Mouse (Mus musculus) kidney, embryonic 16.5 days (tissue): ENCODE measurements around the gene 1110032A03Rik. TPM values are rescaled to one million over a fixed set of nuclear protein-coding genes. Genes with fewer than 3 reads are reported as not detected.

Experiments used
- ATAC-seq: fragments of 200-750 bp; cut with Nextera tagmentation; 2 replicates; pipeline ENCODE4 v1.8.0; 2017; ENCODE audit warnings: moderate TSS enrichment; ENCODE audit not compliant: low FRiP score, low TSS enrichment
- H3K27ac ChIP-seq: fragments of 300-500 bp; sonication (generic); 2 replicates; pipeline ENCODE4 v1.5.1; 2014; ENCODE audit warnings: low read length
- H3K27me3 ChIP-seq: fragments of 300-500 bp; sonication (generic); 2 replicates; pipeline ENCODE4 v1.6.1; 2014; ENCODE audit warnings: low read length, control low read depth, mixed read lengths; ENCODE audit not compliant: insufficient read depth
- H3K36me3 ChIP-seq: fragments of 300-500 bp; sonication (generic); 2 replicates; pipeline ENCODE4 v1.6.1; 2014; ENCODE audit warnings: low read length, control low read depth, mixed read lengths; ENCODE audit not compliant: insufficient read depth
- H3K4me1 ChIP-seq: fragments of 300-500 bp; sonication (generic); 2 replicates; pipeline ENCODE4 v1.6.1; 2014; ENCODE audit warnings: low read length, control low read depth, mixed read lengths; ENCODE audit not compliant: insufficient read depth
- H3K4me2 ChIP-seq: fragments of 300-500 bp; sonication (generic); replicated peaks from 2 replicates; pipeline ENCODE4 v1.6.1; 2014; ENCODE audit warnings: low read depth, low read length
- H3K4me3 ChIP-seq: fragments of 300-500 bp; sonication (generic); 2 replicates; pipeline ENCODE4 v1.5.1; 2014; ENCODE audit warnings: mild to moderate bottlenecking, low read length
- H3K9ac ChIP-seq: fragments of 300-500 bp; sonication (generic); replicated peaks from 2 replicates; pipeline ENCODE4 v1.6.1; 2014; ENCODE audit warnings: low read length
- H3K9me3 ChIP-seq: fragments of 300-500 bp; sonication (generic); 2 replicates; pipeline ENCODE4 v1.6.1; 2016; ENCODE audit warnings: low read length, control low read depth
- WGBS: fragments of 180-500 bp; shearing (Covaris S2); extraction: QIAGEN DNeasy Blood & Tissue Kit; methylation state at CpG from one replicate; pipeline ENCODE4 v1.1.7; 2014; 5-methylcytosine and 5-hydroxymethylcytosine counted together
- polyA plus RNA-seq: library from polyadenylated mRNA; unstranded; fragments of >200 nt; fragmentation: Nextera tagmentation; extraction: Ambion mirVana; gene quantifications from 2 replicates; pipeline ENCODE4 v1.2.1, GENCODE M21; 2015

Gene 1110032A03Rik
- polyA plus RNA-seq, 1 experiment from 2014 or later: 33.1 TPM

DNA sequence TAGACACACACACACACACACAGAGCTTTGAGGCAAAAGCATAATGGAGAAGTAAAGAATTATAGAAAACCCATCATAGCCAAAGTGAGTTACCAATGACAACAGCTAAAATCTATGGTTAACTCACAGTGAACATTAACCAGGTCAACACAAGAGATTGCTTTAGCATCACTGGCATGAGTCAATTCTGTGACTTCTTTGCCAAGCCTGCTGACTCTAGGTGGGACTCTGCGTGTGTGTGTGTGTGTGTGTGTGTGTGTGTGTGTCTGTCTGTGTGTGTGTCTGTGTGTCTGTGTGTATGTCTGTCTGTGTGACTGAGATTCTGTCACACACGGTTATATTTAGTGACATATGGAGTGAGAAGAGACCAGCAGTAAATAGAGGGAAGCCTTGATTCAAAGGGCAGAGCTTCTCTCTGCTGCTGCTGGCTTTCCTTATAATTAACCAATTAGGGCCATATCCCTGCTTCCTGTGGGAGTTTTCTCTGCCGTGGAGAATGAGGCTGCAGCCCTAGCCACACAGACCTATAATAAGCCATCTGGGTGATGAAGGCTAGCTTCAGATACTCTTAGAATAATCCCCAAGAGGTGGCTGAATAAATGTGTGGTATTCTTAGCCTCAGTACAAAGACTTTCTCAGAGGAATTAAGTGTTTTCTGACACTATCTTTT is 50.5 kb downstream of the 1110032A03Rik start:
- Histone ChIP-seq H3K4me2 (no peak overlapping the region), H3K27ac (no peak overlapping the region), H3K4me3 (no peak overlapping the region), H3K9me3 (no peaks in the 10 kb centered on the region), H3K4me1 (peaks cover 20% of the 10 kb centered on the region), H3K36me3 (no peaks in the 10 kb centered on the region), H3K27me3 (no peaks in the 10 kb centered on the region), H3K9ac (no peak overlapping the region)
- ATAC-seq: no peak
- WGBS: 40% methylated on average over 3 of the region's 3 CpGs

DNA sequence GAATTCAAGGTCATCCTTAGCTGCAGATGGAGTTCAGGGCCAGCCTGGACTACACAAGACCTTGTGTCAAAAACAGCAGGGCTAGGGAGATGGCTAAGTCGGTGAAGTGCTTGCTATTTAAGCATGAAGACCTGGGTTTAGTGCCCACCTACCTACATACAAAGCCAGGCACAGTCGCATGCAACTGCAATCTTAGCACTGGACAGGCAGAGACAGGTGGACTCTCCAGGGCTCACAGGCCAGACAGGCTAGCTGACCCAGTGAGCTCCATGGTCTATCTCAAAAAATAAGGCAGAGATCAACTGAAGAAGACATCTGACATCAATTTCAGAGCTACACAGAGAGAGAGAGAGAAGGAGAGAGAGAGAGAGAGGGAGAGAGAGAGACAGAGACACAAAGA is 51.2 kb downstream of the 1110032A03Rik start:
- Histone ChIP-seq H3K9ac (no peak overlapping the region), H3K36me3 (no peaks in the 10 kb centered on the region), H3K9me3 (no peaks in the 10 kb centered on the region), H3K27me3 (no peaks in the 10 kb centered on the region), H3K4me1 (peaks cover 20% of the 10 kb centered on the region), H3K4me2 (no peak overlapping the region), H3K27ac (no peak overlapping the region), H3K4me3 (no peak overlapping the region)
- no peak for ATAC-seq
- WGBS: 85% methylated on average over 2 of the region's 2 CpGs

DNA sequence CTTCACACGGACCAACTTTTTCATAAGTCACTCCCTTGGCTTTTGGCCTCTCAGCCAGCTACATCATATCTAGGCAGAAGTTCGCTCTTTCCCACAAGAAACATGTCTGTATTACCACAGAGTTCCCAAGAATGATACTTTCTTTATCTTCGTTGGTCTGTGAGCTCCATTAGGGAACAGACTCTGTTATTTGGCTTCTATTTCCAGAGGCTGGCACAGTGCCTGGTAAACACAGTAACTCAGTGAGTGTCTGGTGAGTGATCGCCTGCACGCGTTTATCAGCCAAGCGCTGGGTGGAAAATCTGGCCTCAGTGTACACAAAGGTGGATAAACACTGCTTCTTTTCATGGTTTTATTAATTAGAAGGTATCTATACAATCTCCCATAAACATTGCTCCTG is 51.9 kb downstream of the 1110032A03Rik start:
- ATAC-seq: no peak
- Histone ChIP-seq H3K9me3 (no peaks in the 10 kb centered on the region), H3K27me3 (no peaks in the 10 kb centered on the region), H3K4me3 (no peak overlapping the region), H3K4me1 (peaks cover 20% of the 10 kb centered on the region), H3K36me3 (no peaks in the 10 kb centered on the region), H3K27ac (no peak overlapping the region), H3K4me2 (no peak overlapping the region), H3K9ac (no peak overlapping the region)
- WGBS: 58% methylated on average over 7 of the region's 7 CpGs

DNA sequence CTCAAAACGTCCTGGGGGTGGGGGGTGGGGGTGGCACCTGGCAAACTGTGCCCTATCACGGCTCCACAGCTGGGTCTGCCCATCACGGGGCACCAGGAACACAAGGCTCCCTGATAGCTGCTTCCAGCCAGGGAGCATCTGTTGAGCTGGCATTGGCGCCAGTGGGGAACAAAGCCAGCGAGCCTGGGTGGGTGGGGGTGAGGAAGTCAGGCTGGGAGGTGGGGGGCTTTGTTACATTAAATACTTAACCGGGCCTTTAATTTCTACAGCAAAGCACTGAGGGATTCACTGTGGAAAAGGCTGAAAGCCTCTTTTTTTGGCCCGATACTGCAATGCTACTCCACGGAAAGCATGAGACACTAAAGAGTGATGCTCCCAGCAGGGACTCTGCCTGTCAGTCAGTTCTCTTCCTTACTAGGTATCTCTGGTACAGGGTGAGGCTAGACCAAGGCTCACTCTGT is 52.8 kb downstream of the 1110032A03Rik start:
- Histone ChIP-seq H3K4me2 (no peak overlapping the region), H3K9ac (no peak overlapping the region), H3K27me3 (no peaks in the 10 kb centered on the region), H3K36me3 (no peaks in the 10 kb centered on the region), H3K27ac (no peak overlapping the region), H3K4me3 (no peak overlapping the region), H3K9me3 (no peaks in the 10 kb centered on the region), H3K4me1 (peaks cover 19% of the 10 kb centered on the region)
- ATAC-seq: no peak
- WGBS: 64% methylated on average over 8 of the region's 8 CpGs

DNA sequence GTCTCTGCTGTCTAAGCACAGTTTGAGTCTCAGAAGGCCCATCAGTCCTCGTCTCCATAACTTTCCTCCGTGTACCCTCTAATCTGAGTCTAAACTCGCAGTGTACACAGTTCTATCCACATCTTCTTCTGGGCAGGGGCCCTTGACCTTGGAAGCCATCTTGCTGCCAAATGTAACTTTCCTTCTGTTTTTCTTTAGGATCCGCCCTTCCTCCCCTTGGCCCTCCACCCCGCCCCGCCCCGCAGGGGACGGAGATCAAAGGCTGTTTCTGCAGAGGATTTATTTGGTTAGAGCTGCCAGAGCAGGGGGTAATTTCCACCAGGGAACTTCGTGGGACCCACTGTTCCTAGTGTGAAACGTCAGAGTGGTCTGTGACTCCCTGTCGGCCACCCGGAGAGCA is 54.3 kb downstream of the 1110032A03Rik start:
- H3K27ac ChIP-seq: no peak overlapping the region
- H3K9ac ChIP-seq: no peak overlapping the region
- H3K4me3 ChIP-seq: no peak overlapping the region
- no peak for ATAC-seq
- H3K9me3 ChIP-seq: no peaks in the 10 kb centered on the region
- peak overlapping the region; percentile 22; the same call in 1 of the 2 replicates for H3K4me2 ChIP-seq
- peaks cover 8% of the 10 kb centered on the region for H3K4me1 ChIP-seq
- WGBS: 14% methylated on average over 12 of the region's 12 CpGs
- no peaks in the 10 kb centered on the region for H3K27me3 ChIP-seq
- no peaks in the 10 kb centered on the region for H3K36me3 ChIP-seq

DNA sequence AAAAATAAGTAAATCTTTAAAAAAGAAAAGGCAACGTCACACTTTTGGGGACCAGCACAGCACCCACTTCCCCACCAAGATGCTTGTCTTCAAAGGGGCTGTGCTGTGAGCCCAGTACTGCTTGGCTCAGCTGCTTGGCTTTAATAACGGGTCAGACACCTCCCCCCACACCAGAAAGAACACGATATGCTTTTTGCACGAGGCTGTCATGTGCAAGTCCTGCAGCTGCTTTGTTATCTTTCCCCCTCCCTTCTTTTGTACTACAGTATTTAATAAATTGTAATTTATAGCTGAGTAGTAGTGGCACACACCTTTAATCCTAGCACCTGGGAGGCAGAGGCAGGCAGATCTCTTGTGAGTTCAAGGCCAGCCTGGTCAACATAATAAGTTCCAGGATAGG is 56.4 kb downstream of the 1110032A03Rik start:
- no peak for ATAC-seq
- Histone ChIP-seq H3K27ac (no peak overlapping the region), H3K4me3 (no peak overlapping the region), H3K27me3 (no peaks in the 10 kb centered on the region), H3K9me3 (no peaks in the 10 kb centered on the region), H3K36me3 (no peaks in the 10 kb centered on the region), H3K9ac (no peak overlapping the region), H3K4me1 (peaks cover 8% of the 10 kb centered on the region), H3K4me2 (no peak overlapping the region)
- 59% methylated on average over 4 of the region's 4 CpGs for WGBS

DNA sequence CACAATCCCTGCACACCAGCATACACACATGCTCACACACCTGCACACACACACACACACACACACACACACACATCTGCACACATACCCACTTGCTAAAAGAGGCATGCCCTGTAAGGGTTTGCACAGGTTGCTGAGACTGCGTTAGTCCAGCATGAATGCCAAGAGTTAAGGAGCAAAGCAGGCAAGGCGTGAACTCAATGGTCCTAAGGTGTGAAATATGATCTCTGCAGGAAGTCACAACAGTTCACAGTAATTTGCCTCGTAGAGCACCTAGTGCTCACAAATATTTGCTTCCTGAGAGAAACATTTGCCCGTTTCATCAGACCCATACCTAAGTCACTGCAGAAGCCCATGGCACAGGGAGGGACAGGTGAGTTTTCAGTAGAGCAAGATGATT is 61.1 kb downstream of the 1110032A03Rik start:
- no peak overlapping the region for H3K9ac ChIP-seq
- H3K27ac ChIP-seq: no peak overlapping the region
- no peaks in the 10 kb centered on the region for H3K27me3 ChIP-seq
- H3K4me2 ChIP-seq: no peak overlapping the region
- no peak overlapping the region for H3K4me3 ChIP-seq
- 21% methylated on average over 4 of the region's 4 CpGs for WGBS
- no peaks in the 10 kb centered on the region for H3K4me1 ChIP-seq
- ATAC-seq: no peak
- H3K36me3 ChIP-seq: no peaks in the 10 kb centered on the region
- H3K9me3 ChIP-seq: no peaks in the 10 kb centered on the region

Other genes with a start within 250 kb of the 1110032A03Rik start
- 96.6 and 108 TPM in 2 replicates for gene Pts, start 246.8 kb downstream of the 1110032A03Rik start, polyA plus RNA-seq
- gene Il18, start 220.7 kb downstream of the 1110032A03Rik start, polyA plus RNA-seq: 1.9 and 2.9 TPM in 2 replicates
- gene Bco2, start 220.3 kb downstream of the 1110032A03Rik start, polyA plus RNA-seq: 0.15 and 0.24 TPM in 2 replicates
- gene Tex12, start 214.2 kb downstream of the 1110032A03Rik start, polyA plus RNA-seq: not detected in 2 replicates
- 417 and 453 TPM in 2 replicates for gene Sdhd, start 171.7 kb downstream of the 1110032A03Rik start, polyA plus RNA-seq
- gene Timm8b, start 171.6 kb downstream of the 1110032A03Rik start, polyA plus RNA-seq: 232 and 245 TPM in 2 replicates
- 4.9 and 5.3 TPM in 2 replicates for gene Pih1d2, start 158.2 kb downstream of the 1110032A03Rik start, polyA plus RNA-seq
- 17.0 and 17.9 TPM in 2 replicates for gene Nkapd1, start 158.1 kb downstream of the 1110032A03Rik start, polyA plus RNA-seq
- 64.0 and 67.9 TPM in 2 replicates for gene Dlat, start 115.7 kb downstream of the 1110032A03Rik start, polyA plus RNA-seq
- gene Dixdc1, start 36.0 kb downstream of the 1110032A03Rik start, polyA plus RNA-seq: 7.7 and 8.6 TPM in 2 replicates
- gene 2310030G06Rik, start 29.0 kb downstream of the 1110032A03Rik start, polyA plus RNA-seq: 12.4 and 13.3 TPM in 2 replicates
- 54.3 and 57.4 TPM in 2 replicates for gene Cryab, start 24.2 kb downstream of the 1110032A03Rik start, polyA plus RNA-seq
- 5.2 and 6.0 TPM in 2 replicates for gene Hspb2, start 23.2 kb downstream of the 1110032A03Rik start, polyA plus RNA-seq
- 13.0 and 13.1 TPM in 2 replicates for gene Fdxacb1, start 7.3 kb downstream of the 1110032A03Rik start, polyA plus RNA-seq
- 41.8 and 44.3 TPM in 2 replicates for gene Alg9, start 501 bp downstream of the 1110032A03Rik start, polyA plus RNA-seq
- gene Ppp2r1b, start 69.8 kb upstream of the 1110032A03Rik start, polyA plus RNA-seq: 74.6 and 77.0 TPM in 2 replicates
- 15.5 and 19.4 TPM in 2 replicates for gene Sik2, start 233.6 kb upstream of the 1110032A03Rik start, polyA plus RNA-seq